Mouse (Mus musculus) forebrain, postnatal 0 days (tissue): ENCODE measurements at regions not wholly inside any gene's neighbourhood (a gene's known extent, or its start where the extent isn't known, plus 50 kb on each side); places are given as distances from the start of the nearest gene placed in this dataset.
"Not testable (repeated sequence)": the region's sequence is repeated elsewhere in the genome, so short reads cannot be mapped to it uniquely, and the experiment has no call there.

Experiments
- ATAC-seq: fragments of 200-750 bp; cut with Nextera tagmentation; 2 replicates; pipeline ENCODE4 v1.8.0; 2017; ENCODE audit warnings: mild to moderate bottlenecking, moderate library complexity
- DNase-seq: peaks from one replicate; pipeline ENCODE4 v3.0.0-alpha.2; 2015
- H3K27ac ChIP-seq: fragments of 300-500 bp; sonication (generic); 2 replicates; pipeline ENCODE4 v1.5.1; 2014; ENCODE audit warnings: low read depth, mild to moderate bottlenecking, antibody characterized with exemption, low read length, moderate library complexity, mixed read lengths
- H3K27me3 ChIP-seq: fragments of 300-500 bp; sonication (generic); 2 replicates; pipeline ENCODE4 v1.6.1; 2014; ENCODE audit warnings: mild to moderate bottlenecking, low read length, mixed read lengths; ENCODE audit not compliant: insufficient read depth
- H3K36me3 ChIP-seq: fragments of 300-500 bp; sonication (generic); 2 replicates; pipeline ENCODE4 v1.6.1; 2014; ENCODE audit warnings: mild to moderate bottlenecking, moderate library complexity; ENCODE audit not compliant: insufficient read depth
- H3K4me1 ChIP-seq: fragments of 300-500 bp; sonication (generic); 2 replicates; pipeline ENCODE4 v1.6.1; 2014; ENCODE audit warnings: antibody characterized with exemption; ENCODE audit not compliant: insufficient read depth
- H3K4me2 ChIP-seq: fragments of 300-500 bp; sonication (generic); 2 replicates; pipeline ENCODE4 v1.6.1; 2014; ENCODE audit warnings: low read depth, mild to moderate bottlenecking, moderate library complexity
- H3K4me3 ChIP-seq: fragments of 300-500 bp; sonication (generic); 2 replicates; pipeline ENCODE4 v1.5.1; 2014; ENCODE audit warnings: low read depth, low read length, mixed read lengths
- H3K9ac ChIP-seq: fragments of 300-500 bp; sonication (generic); 2 replicates; pipeline ENCODE4 v1.6.1; 2014; ENCODE audit warnings: mild to moderate bottlenecking
- H3K9me3 ChIP-seq: fragments of 300-500 bp; sonication (generic); 2 replicates; pipeline ENCODE4 v1.6.1; 2016; ENCODE audit warnings: low read length
- CTCF ChIP-seq: sonication (generic); IDR thresholded peaks from 2 replicates; pipeline ENCODE4 v1.5.1; 2016; ENCODE audit warnings: antibody characterized with exemption, control low read depth, low read depth
- WGBS: fragments of 180-500 bp; shearing (Covaris S2); extraction: QIAGEN DNeasy Blood & Tissue Kit; methylation state at CpG from one replicate; pipeline ENCODE4 v1.1.7; 2014; 5-methylcytosine and 5-hydroxymethylcytosine counted together

- no peaks in the 10 kb centered on the region for H3K4me1 ChIP-seq
- H3K36me3 ChIP-seq, result no peaks in the 10 kb centered on the region
- H3K9ac ChIP-seq, result no peak overlapping the region
- TF ChIP-seq CTCF, result no peak
- no peak overlapping the region for H3K27ac ChIP-seq
- 78% methylated on average over 6 of the region's 6 CpGs for WGBS
- no peak overlapping the region for H3K4me2 ChIP-seq
- H3K27me3 ChIP-seq, result no peaks in the 10 kb centered on the region
- DNase-seq, result no peak
- H3K4me3 ChIP-seq, result no peak overlapping the region
- peak; percentile 65; the same call in 1 of the 2 replicates for ATAC-seq
- H3K9me3 ChIP-seq, result no peaks in the 10 kb centered on the region
Observed at GRCm38 (mm10) chr1:83835965-83836364, 428.0 kb upstream of the Sphkap start.

- Histone ChIP-seq H3K9me3 (no peaks in the 10 kb centered on the region), H3K27me3 (no peaks in the 10 kb centered on the region), H3K36me3 (no peaks in the 10 kb centered on the region), H3K27ac (no peak overlapping the region), H3K4me1 (no peaks in the 10 kb centered on the region), H3K4me2 (no peak overlapping the region), H3K9ac (no peak overlapping the region), H3K4me3 (no peak overlapping the region)
- no peak for TF ChIP-seq CTCF
- WGBS, result 93% methylated on average over 3 of the region's 3 CpGs
- ATAC-seq, result no peak
- no peak for DNase-seq
Observed at GRCm38 (mm10) chr1:83832946-83833345, 424.9 kb upstream of the Sphkap start.

- ATAC-seq (no peak), DNase-seq (no peak)
- H3K9me3 ChIP-seq, result no peaks in the 10 kb centered on the region
- TF ChIP-seq CTCF, result no peak
- no peak overlapping the region for H3K4me3 ChIP-seq
- no peak overlapping the region for H3K9ac ChIP-seq
- H3K27me3 ChIP-seq, result no peaks in the 10 kb centered on the region
- WGBS, result 88% methylated on average over 3 of the region's 3 CpGs
- no peaks in the 10 kb centered on the region for H3K4me1 ChIP-seq
- no peak overlapping the region for H3K4me2 ChIP-seq
- H3K36me3 ChIP-seq, result no peaks in the 10 kb centered on the region
- H3K27ac ChIP-seq, result no peak overlapping the region
Observed at GRCm38 (mm10) chr1:83831900-83832535, 424.0 kb upstream of the Sphkap start.

DNA sequence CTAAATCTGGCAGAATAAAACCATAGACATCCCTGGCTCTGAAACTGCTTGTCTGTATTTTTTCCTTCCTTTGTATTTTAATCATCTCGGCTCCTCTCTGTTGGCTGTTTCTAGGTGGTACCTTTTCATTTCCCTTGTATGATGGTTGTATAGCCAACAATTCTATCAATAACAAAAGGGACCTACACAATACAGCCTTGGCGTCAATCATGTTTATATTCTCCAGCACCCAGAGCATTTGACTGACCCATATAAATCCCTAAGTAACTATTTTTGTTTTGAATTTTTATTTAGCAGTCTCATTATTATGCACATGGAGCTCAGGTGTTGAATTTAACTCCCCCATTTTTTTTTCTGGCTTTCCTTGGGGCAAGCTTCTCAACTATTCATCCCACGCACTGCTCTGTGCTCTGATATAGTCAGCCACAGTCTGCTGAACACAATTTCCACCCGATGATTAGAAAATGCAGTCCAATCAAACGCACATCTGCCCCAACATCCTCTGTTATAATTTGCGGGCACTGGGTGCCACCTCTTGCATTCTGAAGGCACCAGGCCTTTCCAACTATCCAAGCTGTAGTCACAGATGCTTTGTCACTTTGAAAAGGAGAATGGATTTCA is 422.1 kb upstream of the Sphkap start:
- peak; percentile 16; the same call in 1 of the 2 replicates for ATAC-seq
- H3K4me1 ChIP-seq, result no peaks in the 10 kb centered on the region
- no peak overlapping the region for H3K4me3 ChIP-seq

DNA sequence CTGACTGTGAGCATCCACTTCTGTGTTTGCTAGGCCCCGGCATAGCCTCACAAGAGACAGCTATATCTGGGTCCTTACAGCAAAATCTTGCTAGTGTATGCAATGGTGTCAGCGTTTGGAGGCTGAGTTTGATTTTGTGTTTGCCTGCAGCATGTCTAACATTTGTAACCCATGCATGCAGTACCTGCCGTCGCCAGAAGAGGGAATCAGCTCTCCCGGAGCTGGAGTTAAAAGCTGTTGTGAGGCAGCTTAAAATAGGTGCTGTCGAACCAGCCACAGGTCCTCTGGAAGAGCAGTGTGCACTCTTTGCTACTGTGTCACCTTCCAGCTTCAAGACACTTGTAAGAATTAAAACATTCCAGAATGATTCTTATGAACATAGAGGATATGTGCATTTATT is 403.2 kb upstream of the Sphkap start:
- TF ChIP-seq CTCF, result peak; percentile 43
- not testable (repeated sequence) for H3K9ac ChIP-seq, ATAC-seq, H3K4me1 ChIP-seq, H3K4me2 ChIP-seq, H3K36me3 ChIP-seq, H3K27me3 ChIP-seq, H3K4me3 ChIP-seq, H3K27ac ChIP-seq, H3K9me3 ChIP-seq, DNase-seq
- WGBS, result 44% methylated on average over 5 of the region's 6 CpGs

More for the DNA sequence above, 422.1 kb upstream of the Sphkap start:
- DNase-seq, result no peak
- Histone ChIP-seq H3K9ac (no peak overlapping the region), H3K27me3 (no peaks in the 10 kb centered on the region), H3K9me3 (no peaks in the 10 kb centered on the region), H3K4me2 (no peak overlapping the region), H3K27ac (no peak overlapping the region), H3K36me3 (no peaks in the 10 kb centered on the region)
- WGBS, result 67% methylated on average over 6 of the region's 6 CpGs
- TF ChIP-seq CTCF, result no peak

GRCm38 (mm10) chr1:83808432-83808831 is 400.4 kb upstream of the Sphkap start:
- no peak for TF ChIP-seq CTCF
- H3K36me3 ChIP-seq, result no peaks in the 10 kb centered on the region
- H3K9ac ChIP-seq, result no peak overlapping the region
- whole genome bisulfite sequencing, result 93% methylated on average over 6 of the region's 6 CpGs
- no peak for DNase-seq
- no peak overlapping the region for H3K4me3 ChIP-seq
- no peaks in the 10 kb centered on the region for H3K4me1 ChIP-seq
- H3K27me3 ChIP-seq, result no peaks in the 10 kb centered on the region
- ATAC-seq, result no peak
- H3K9me3 ChIP-seq, result no peaks in the 10 kb centered on the region
- H3K4me2 ChIP-seq, result no peak overlapping the region
- no peak overlapping the region for H3K27ac ChIP-seq

- no peaks in the 10 kb centered on the region for H3K4me1 ChIP-seq
- no peak overlapping the region for H3K27ac ChIP-seq
- no peaks in the 10 kb centered on the region for H3K9me3 ChIP-seq
- TF ChIP-seq CTCF, result no peak
- H3K36me3 ChIP-seq, result no peaks in the 10 kb centered on the region
- ATAC-seq, result no peak
- H3K27me3 ChIP-seq, result no peaks in the 10 kb centered on the region
- DNase-seq, result no peak
- no peak overlapping the region for H3K4me3 ChIP-seq
- 88% methylated on average over 2 of the region's 2 CpGs for WGBS
- H3K4me2 ChIP-seq, result no peak overlapping the region
- H3K9ac ChIP-seq, result no peak overlapping the region
Observed at GRCm38 (mm10) chr1:83803345-83804041, 395.5 kb upstream of the Sphkap start.
